Mouse (Mus musculus): ENCODE measurements at regions not wholly inside any gene's neighbourhood (a gene's known extent, or its start where the extent isn't known, plus 50 kb on each side); places are given as distances from the start of the nearest gene placed in this dataset.

DNA sequence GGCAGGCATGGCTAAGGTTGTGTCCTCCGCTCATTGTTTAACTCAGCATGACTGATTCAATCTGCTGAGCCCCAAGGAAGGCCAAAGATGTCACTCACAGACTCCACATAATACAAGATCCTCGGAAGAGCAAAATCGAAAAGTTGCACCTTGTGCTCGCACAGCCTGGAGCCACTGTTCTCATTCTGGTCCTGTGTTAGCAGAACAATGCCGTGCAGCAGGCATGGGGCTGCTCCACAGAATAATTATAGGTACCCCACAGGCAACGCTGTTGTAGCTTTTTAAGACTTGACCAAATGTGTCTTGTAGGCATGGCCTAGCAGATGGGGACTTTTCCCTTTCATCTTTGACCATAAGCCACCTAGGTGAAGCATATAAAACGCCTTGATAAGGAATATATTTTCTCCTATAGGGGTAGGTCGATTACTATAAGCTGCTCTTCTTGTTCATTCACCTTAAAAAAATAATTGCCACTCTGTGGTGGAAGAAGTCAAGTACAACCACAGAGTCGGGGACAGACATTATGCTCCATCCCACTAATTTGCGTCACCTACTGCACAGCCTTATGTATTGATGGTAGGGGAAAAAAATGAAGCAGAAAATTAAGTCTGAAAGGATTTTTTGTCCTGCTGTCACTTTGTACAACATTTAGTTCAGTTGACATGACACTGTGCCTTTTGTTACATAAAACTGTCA, 529.8 kb upstream of the Itga1 start:
- no peak for ATAC-seq (replicated peaks; ENCODE audit: extremely low read depth, insufficient read depth, low FRiP score)

DNA sequence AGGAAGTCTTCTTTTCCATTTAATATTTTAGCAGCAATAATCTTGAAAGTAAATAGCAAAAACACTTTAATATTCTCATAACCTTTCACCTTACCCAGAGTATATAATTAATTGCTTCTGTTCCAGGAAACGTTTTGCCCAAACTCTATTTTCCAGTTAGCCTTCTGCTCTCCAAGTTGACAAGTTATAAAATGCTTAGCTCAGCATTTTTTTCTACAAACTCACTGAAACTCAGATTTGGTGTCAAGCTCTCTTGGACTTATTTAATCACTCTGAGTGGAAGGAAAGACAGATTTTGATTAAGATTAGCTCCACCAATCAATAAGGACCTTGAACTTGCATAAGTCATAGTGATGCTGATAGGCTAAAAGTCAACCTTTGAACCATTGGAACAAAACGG, 528.8 kb upstream of the Itga1 start:
- H3K27ac ChIP-seq (ENCODE audit: low read length): no peak overlapping the region
- no peaks in the 10 kb centered on the region for H3K36me3 ChIP-seq (ENCODE audit: control insufficient read depth, insufficient read depth)
- no peak for ATAC-seq (replicated peaks; ENCODE audit: extremely low read depth, insufficient read depth, low FRiP score)
- no peak overlapping the region for H3K4me2 ChIP-seq (ENCODE audit: low read depth, low read length)
- H3K4me3 ChIP-seq (ENCODE audit: low read length): no peak overlapping the region
- H3K9ac ChIP-seq (ENCODE audit: low read length): no peak overlapping the region
- no peaks in the 10 kb centered on the region for H3K27me3 ChIP-seq (ENCODE audit: control insufficient read depth, insufficient read depth, low read length)
- 65% methylated on average over 2 of the region's 2 CpGs for WGBS
- H3K4me1 ChIP-seq (ENCODE audit: control insufficient read depth, insufficient read depth, low read length): no peaks in the 10 kb centered on the region
- H3K9me3 ChIP-seq (replicated peaks; ENCODE audit: control insufficient read depth, low read length): no peaks in the 10 kb centered on the region

More for the DNA sequence above, 529.8 kb upstream of the Itga1 start:
- H3K4me3 ChIP-seq (ENCODE audit: low read length): no peak overlapping the region
- H3K4me2 ChIP-seq (ENCODE audit: low read depth, low read length): no peak overlapping the region
- H3K9ac ChIP-seq (ENCODE audit: low read length): no peak overlapping the region
- no peaks in the 10 kb centered on the region for H3K27me3 ChIP-seq (ENCODE audit: control insufficient read depth, insufficient read depth, low read length)
- H3K4me1 ChIP-seq (ENCODE audit: control insufficient read depth, insufficient read depth, low read length): no peaks in the 10 kb centered on the region
- H3K36me3 ChIP-seq (ENCODE audit: control insufficient read depth, insufficient read depth): no peaks in the 10 kb centered on the region
- no peak overlapping the region for H3K27ac ChIP-seq (ENCODE audit: low read length)
- WGBS: 80% methylated on average over 10 of the region's 10 CpGs
- no peaks in the 10 kb centered on the region for H3K9me3 ChIP-seq (replicated peaks; ENCODE audit: control insufficient read depth, low read length)

DNA sequence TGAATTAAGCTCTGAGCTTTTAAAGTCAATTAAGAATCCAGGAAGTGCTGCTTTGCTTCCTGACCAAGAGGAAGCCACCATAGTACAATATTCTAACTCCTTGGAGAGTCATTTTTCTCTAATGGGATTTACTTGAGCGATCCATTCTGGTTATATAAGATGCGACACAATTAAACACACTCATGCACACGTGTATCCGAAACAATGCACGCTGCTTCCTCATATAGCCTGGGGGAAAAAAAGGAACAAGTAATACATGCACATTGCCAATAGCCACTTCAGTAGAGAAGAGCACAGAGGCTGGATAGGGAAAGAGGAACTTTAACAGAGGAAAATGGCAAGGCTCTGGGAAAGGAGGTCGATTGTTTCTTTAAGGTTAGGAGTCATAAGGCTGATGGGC, 511.4 kb upstream of the Itga1 start:
- H3K4me2 ChIP-seq (ENCODE audit: low read depth, low read length): no peak overlapping the region
- no peaks in the 10 kb centered on the region for H3K36me3 ChIP-seq (ENCODE audit: control insufficient read depth, insufficient read depth)
- H3K27ac ChIP-seq (ENCODE audit: low read length): no peak overlapping the region
- H3K27me3 ChIP-seq (ENCODE audit: control insufficient read depth, insufficient read depth, low read length): no peaks in the 10 kb centered on the region
- no peaks in the 10 kb centered on the region for H3K4me1 ChIP-seq (ENCODE audit: control insufficient read depth, insufficient read depth, low read length)
- no peak for ATAC-seq (replicated peaks; ENCODE audit: extremely low read depth, insufficient read depth, low FRiP score)
- no peak overlapping the region for H3K4me3 ChIP-seq (ENCODE audit: low read length)
- H3K9me3 ChIP-seq (replicated peaks; ENCODE audit: control insufficient read depth, low read length): no peaks in the 10 kb centered on the region
- H3K9ac ChIP-seq (ENCODE audit: low read length): no peak overlapping the region
- WGBS: 80% methylated on average over 6 of the region's 6 CpGs

DNA sequence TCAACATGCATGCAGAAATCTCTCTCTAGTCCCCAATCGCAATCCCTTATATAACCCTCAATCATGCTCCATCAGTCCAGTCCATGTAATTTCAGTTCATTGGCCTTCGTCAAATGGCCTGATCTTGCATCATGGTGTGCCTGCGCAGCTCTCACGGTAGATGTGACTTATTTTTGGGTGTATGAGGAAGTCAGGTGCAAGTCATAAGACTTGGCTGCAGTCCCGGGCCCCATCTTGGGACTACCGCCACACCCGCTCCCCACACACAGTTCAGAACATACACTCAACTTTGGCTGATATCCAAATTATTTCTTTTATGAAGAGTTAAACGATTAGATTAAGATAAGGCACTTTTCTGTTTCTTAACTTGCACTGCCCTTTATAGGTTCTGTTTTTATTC, 504.7 kb upstream of the Itga1 start:
- Histone ChIP-seq H3K27me3 (ENCODE audit: control insufficient read depth, insufficient read depth, low read length) (no peaks in the 10 kb centered on the region), H3K4me3 (ENCODE audit: low read length) (no peak overlapping the region)

DNA sequence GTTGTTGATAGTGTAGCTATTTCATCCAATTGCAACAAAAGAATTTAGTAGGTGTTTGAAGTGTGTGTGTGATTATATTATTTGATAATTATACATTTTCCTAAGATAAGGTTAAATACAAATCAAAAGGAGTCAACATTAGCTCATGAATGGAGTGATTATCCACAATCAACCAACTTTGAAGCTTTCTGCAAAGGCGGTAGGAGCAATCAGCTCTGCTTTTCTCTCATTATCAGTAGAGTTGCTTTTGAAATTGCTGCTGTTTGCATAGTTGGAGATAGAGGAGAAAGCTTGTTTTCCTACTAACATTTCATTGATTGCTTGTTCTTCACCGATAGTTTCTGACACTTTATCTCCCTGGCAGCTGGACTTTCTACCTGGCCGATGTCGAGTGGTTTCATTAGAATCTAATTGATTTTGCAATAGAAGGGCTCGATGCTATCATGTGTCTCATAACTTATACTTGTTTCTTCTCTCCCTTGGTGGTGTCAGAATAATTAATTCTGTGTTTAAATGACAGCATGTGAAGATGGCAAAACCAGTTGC, 493.4 kb upstream of the Itga1 start:
- H3K36me3 ChIP-seq (ENCODE audit: control insufficient read depth, insufficient read depth): no peaks in the 10 kb centered on the region
- no peak for ATAC-seq (replicated peaks; ENCODE audit: extremely low read depth, insufficient read depth, low FRiP score)
- no peak overlapping the region for H3K27ac ChIP-seq (ENCODE audit: low read length)
- no peak overlapping the region for H3K4me3 ChIP-seq (ENCODE audit: low read length)
- no peaks in the 10 kb centered on the region for H3K9me3 ChIP-seq (replicated peaks; ENCODE audit: control insufficient read depth, low read length)
- no peaks in the 10 kb centered on the region for H3K27me3 ChIP-seq (ENCODE audit: control insufficient read depth, insufficient read depth, low read length)
- H3K4me1 ChIP-seq (ENCODE audit: control insufficient read depth, insufficient read depth, low read length): no peaks in the 10 kb centered on the region
- no peak overlapping the region for H3K9ac ChIP-seq (ENCODE audit: low read length)
- WGBS: 63% methylated on average over 5 of the region's 5 CpGs
- H3K4me2 ChIP-seq (ENCODE audit: low read depth, low read length): no peak overlapping the region

More for the DNA sequence above, 504.7 kb upstream of the Itga1 start:
- Histone ChIP-seq H3K9me3 (replicated peaks; ENCODE audit: control insufficient read depth, low read length) (no peaks in the 10 kb centered on the region), H3K36me3 (ENCODE audit: control insufficient read depth, insufficient read depth) (no peaks in the 10 kb centered on the region), H3K4me2 (ENCODE audit: low read depth, low read length) (no peak overlapping the region), H3K4me1 (ENCODE audit: control insufficient read depth, insufficient read depth, low read length) (no peaks in the 10 kb centered on the region), H3K9ac (ENCODE audit: low read length) (no peak overlapping the region), H3K27ac (ENCODE audit: low read length) (no peak overlapping the region)
- WGBS: 76% methylated on average over 8 of the region's 8 CpGs
- no peak for ATAC-seq (replicated peaks; ENCODE audit: extremely low read depth, insufficient read depth, low FRiP score)

DNA sequence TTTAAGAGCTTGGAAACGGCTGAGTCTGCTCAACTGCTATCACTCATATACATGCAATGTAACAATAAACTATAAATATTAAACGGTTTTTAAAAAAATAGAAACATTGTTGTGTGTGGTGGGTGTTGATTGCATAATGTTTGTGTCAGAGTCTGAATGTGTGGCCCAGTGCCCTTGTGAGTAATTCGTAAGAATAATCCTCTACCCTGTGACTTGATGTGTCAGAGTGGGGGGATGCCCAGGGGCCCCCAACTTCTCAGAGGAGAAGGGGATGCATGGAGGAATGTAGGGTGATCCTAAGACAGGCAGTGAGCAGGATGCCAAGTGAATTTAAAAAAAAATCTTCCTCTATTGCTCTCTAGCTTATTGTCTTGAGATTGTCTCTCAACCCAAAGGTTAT, 474.2 kb upstream of the Itga1 start:
- no peak for ATAC-seq (replicated peaks; ENCODE audit: extremely low read depth, insufficient read depth, low FRiP score)
- no peak overlapping the region for H3K9ac ChIP-seq (ENCODE audit: low read length)
- no peak overlapping the region for H3K27ac ChIP-seq (ENCODE audit: low read length)
- H3K9me3 ChIP-seq (replicated peaks; ENCODE audit: control insufficient read depth, low read length): no peaks in the 10 kb centered on the region
- no peaks in the 10 kb centered on the region for H3K36me3 ChIP-seq (ENCODE audit: control insufficient read depth, insufficient read depth)
- H3K4me1 ChIP-seq (ENCODE audit: control insufficient read depth, insufficient read depth, low read length): no peaks in the 10 kb centered on the region
- WGBS: 66% methylated on average over 3 of the region's 3 CpGs
- no peak overlapping the region for H3K4me3 ChIP-seq (ENCODE audit: low read length)
- no peaks in the 10 kb centered on the region for H3K27me3 ChIP-seq (ENCODE audit: control insufficient read depth, insufficient read depth, low read length)
- no peak overlapping the region for H3K4me2 ChIP-seq (ENCODE audit: low read depth, low read length)

DNA sequence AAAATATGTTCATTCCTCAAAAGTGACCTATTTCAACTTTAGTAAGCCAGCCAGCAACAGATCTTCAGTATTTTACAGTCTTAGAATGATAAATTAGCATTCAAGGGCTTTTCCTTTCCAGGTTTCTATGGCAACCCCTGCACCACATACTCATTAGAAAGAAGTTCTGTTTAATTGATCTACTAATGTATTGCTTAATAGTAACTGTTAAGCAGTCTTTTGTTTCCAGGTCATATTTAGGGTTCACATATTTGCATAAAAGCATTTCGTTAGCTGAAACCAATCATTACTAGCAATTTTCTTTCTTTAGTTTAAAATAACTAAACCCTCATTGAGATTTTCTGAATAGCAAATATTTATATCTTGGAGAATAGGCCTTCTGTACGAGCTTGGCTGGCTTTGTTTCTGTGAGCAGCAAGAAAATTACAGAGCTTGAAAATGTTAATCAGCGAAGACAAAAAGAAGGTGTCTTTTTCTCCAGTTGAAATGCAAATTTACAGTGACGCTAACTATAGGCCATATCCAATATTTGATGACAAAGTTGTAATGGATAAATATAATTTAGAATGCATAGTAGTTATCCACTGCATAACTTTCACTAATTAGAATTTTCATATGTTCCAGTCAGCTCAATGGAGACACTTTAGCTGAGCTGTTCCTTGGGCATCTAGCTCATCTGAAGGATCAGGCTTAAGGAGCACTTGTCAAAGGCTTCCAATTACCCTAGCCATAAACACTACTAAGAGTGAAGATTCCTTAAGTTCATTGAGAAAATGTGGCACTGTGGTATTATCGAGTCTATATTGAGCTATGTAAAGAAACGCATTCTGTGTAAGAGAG, 473.5 kb upstream of the Itga1 start:
- no peak overlapping the region for H3K4me2 ChIP-seq (ENCODE audit: low read depth, low read length)
- no peaks in the 10 kb centered on the region for H3K4me1 ChIP-seq (ENCODE audit: control insufficient read depth, insufficient read depth, low read length)
- no peak overlapping the region for H3K9ac ChIP-seq (ENCODE audit: low read length)
- H3K27ac ChIP-seq (ENCODE audit: low read length): no peak overlapping the region
- H3K9me3 ChIP-seq (replicated peaks; ENCODE audit: control insufficient read depth, low read length): no peaks in the 10 kb centered on the region
- H3K27me3 ChIP-seq (ENCODE audit: control insufficient read depth, insufficient read depth, low read length): no peaks in the 10 kb centered on the region
- no peak overlapping the region for H3K4me3 ChIP-seq (ENCODE audit: low read length)
- ATAC-seq (replicated peaks; ENCODE audit: extremely low read depth, insufficient read depth, low FRiP score): no peak
- WGBS: 82% methylated on average over 6 of the region's 6 CpGs
- no peaks in the 10 kb centered on the region for H3K36me3 ChIP-seq (ENCODE audit: control insufficient read depth, insufficient read depth)

DNA sequence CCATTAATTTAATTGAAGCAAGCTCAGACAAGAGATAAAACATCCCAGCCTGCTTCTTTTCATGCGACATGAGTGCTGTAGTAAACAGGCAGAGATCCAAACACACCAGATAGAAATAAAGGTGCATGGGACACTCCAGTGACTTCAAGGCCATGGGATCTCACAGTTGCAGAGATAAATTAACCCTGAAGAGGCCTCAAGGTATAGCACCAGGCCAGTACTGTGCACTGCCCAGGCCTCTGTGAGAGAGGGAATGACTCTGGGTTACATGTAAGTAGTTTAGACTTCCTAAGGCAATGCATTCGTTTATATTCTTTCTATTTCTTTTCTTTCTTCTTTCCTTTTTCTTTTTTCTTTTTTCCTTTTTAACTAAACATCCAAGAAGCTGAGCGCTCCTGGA, 439.4 kb upstream of the Itga1 start:
- no peak overlapping the region for H3K4me2 ChIP-seq (ENCODE audit: low read depth, low read length)
- H3K9ac ChIP-seq (ENCODE audit: low read length): no peak overlapping the region
- no peaks in the 10 kb centered on the region for H3K36me3 ChIP-seq (ENCODE audit: control insufficient read depth, insufficient read depth)
- no peaks in the 10 kb centered on the region for H3K27me3 ChIP-seq (ENCODE audit: control insufficient read depth, insufficient read depth, low read length)
- H3K4me3 ChIP-seq (ENCODE audit: low read length): no peak overlapping the region
- WGBS: 76% methylated on average over 3 of the region's 3 CpGs
- no peak for ATAC-seq (replicated peaks; ENCODE audit: extremely low read depth, insufficient read depth, low FRiP score)
- no peak overlapping the region for H3K27ac ChIP-seq (ENCODE audit: low read length)
- no peaks in the 10 kb centered on the region for H3K4me1 ChIP-seq (ENCODE audit: control insufficient read depth, insufficient read depth, low read length)
- no peaks in the 10 kb centered on the region for H3K9me3 ChIP-seq (replicated peaks; ENCODE audit: control insufficient read depth, low read length)

DNA sequence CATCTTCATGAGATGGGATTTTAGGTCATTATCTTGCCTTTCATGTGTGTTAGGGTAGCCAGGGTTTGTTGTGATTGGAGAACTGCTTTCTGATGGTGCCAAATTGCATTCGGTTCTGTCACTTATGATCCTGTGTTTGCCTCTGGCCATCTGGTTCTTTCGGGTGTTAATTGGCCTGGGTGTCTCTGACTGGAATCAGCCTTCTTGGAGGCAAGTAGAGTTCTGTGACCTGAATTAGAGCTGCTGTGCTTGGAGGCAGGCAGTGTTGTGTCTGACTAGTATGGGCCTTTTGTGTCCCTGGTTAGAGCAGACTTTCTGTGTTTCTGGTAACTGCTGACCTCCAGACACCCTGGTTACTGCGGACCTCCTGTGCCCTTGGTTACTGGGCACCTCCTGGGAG, 434.1 kb upstream of the Itga1 start:
- Histone ChIP-seq H3K4me3 (ENCODE audit: low read length) (no peak overlapping the region), H3K9me3 (replicated peaks; ENCODE audit: control insufficient read depth, low read length) (no peaks in the 10 kb centered on the region), H3K9ac (ENCODE audit: low read length) (no peak overlapping the region), H3K36me3 (ENCODE audit: control insufficient read depth, insufficient read depth) (no peaks in the 10 kb centered on the region), H3K27ac (ENCODE audit: low read length) (no peak overlapping the region), H3K4me2 (ENCODE audit: low read depth, low read length) (no peak overlapping the region), H3K4me1 (ENCODE audit: control insufficient read depth, insufficient read depth, low read length) (no peaks in the 10 kb centered on the region), H3K27me3 (ENCODE audit: control insufficient read depth, insufficient read depth, low read length) (no peaks in the 10 kb centered on the region)
- WGBS: 71% methylated on average over 3 of the region's 3 CpGs
- ATAC-seq (replicated peaks; ENCODE audit: extremely low read depth, insufficient read depth, low FRiP score): no peak
